In the genomic region with DNA sequence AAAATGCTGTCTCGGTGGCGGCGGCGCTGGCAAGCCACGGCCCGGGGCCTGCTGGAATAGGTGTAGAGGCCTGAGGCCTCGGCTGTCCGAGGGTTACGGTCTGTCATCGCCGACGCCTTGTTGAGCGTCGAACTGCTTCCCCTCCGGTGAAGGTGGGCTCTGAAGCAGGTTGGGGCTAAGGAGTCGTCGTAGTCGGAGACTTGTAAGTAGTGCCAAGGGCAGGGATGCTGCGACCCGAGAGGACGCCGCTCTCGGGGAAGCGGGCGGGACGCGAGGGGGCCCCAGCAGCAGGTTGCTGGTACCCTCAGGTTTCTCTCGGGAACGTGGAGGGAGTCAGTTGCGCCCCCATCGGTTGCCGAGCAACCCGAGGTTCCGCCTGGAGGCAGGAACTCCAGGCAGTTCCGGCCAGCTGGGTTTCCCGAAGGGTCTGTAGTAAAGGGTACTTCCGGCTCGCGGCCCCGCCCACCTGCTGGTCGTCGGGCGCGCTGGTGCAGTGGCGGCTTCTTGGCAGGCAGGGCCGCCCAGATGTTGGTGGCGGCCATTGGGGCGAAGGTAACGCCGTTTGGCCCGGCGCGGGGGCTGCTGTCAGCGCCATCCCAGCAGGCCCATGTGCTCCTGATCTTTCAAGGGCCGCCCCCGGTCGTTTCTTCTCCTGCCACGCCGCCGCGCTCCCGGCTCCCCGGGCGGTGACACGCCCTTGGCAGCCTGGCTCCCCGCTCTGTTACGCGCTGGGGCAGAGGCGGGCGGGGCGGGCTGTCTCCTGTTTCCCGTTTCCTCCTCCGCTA, we compare ENCODE assay signal across 7 mouse cellular contexts. TPM values are rescaled to one million over a fixed set of nuclear protein-coding genes. Genes with fewer than 3 reads are reported as not detected.
DNase-seq lines count a peak whose midpoint lies in the region; ATAC-seq and TF ChIP-seq lines count a peak whose summit lies in the region.
"Not testable (repeated sequence)": the region's sequence is repeated elsewhere in the genome, so short reads cannot be mapped to it uniquely, and the experiment has no call there.

Rsph3b (minus strand) TSS at position 699 of the 785 bp plus-strand sequence.

- H3K36me3 ChIP-seq in embryonic facial prominence, embryonic 13.5 days; kidney, adult 2 months (ENCODE audit: control insufficient read depth, insufficient read depth, low read length); limb, embryonic 11.5 days (ENCODE audit: control insufficient read depth, insufficient read depth, low read length); midbrain, embryonic 13.5 days: not testable (repeated sequence)

- peak within 1 kb of the TSS; percentile 70 for H3K9ac ChIP-seq in embryonic facial prominence, embryonic 13.5 days
- H3K9ac ChIP-seq in limb, embryonic 11.5 days (ENCODE audit: low read length): peak within 1 kb of the TSS; percentile 45; the same call in 1 of the 2 replicates
- H3K9ac ChIP-seq in midbrain, embryonic 13.5 days (replicated peaks): peak within 1 kb of the TSS; percentile 67

- not testable (repeated sequence) for TF ChIP-seq POLR2A in kidney, adult 2 months (IDR thresholded peaks at IDR 0.05; ENCODE audit: low read depth, low read length)

- TF ChIP-seq CTCF in kidney, adult 2 months (conservative IDR thresholded peaks at IDR 0.05; ENCODE audit: insufficient read depth, insufficient read length, low read depth, low read length): not testable (repeated sequence)

- DNase-seq in adrenal gland, postnatal 25 days: peak; percentile 86
- DNase-seq in heart, adult 18-20 months: peak; percentile 87 to 90
- peak; percentile 93 for DNase-seq in kidney, adult 2 months
- DNase-seq in limb, embryonic 11.5 days (ENCODE audit: low spot score): peak; percentile 94
- DNase-seq in spleen, adult 12 weeks (ENCODE audit: low spot score): peak; percentile 64

- H3K27ac ChIP-seq in embryonic facial prominence, embryonic 13.5 days: peak within 1 kb of the TSS; percentile 80
- H3K27ac ChIP-seq in kidney, adult 2 months (ENCODE audit: insufficient read depth, low read depth, low read length): peak within 1 kb of the TSS; percentile 81
- H3K27ac ChIP-seq in limb, embryonic 11.5 days (replicated peaks; ENCODE audit: low read depth, low read length): 0 out of 2 replicates have a peak within 1 kb of the TSS, but pooled peaks have one; percentile 52
- H3K27ac ChIP-seq in midbrain, embryonic 13.5 days: peak within 1 kb of the TSS; percentile 83

- ATAC-seq in embryonic facial prominence, embryonic 13.5 days (ENCODE audit: insufficient number of reproducible peaks, insufficient read depth, low FRiP score, low TSS enrichment, low read depth): peak; percentile 91
- peak; percentile 97 for ATAC-seq in limb, embryonic 11.5 days (ENCODE audit: insufficient number of reproducible peaks, low FRiP score, low TSS enrichment, low read depth)
- peak; percentile 98 for ATAC-seq in midbrain, embryonic 13.5 days

- H3K27me3 ChIP-seq in embryonic facial prominence, embryonic 13.5 days; kidney, adult 2 months (replicated peaks; ENCODE audit: control insufficient read depth, insufficient read depth, low read length); limb, embryonic 11.5 days (ENCODE audit: control insufficient read depth, insufficient read depth, low read length); midbrain, embryonic 13.5 days: not testable (repeated sequence)

- under 1% methylated on average over 71 of the region's 73 CpGs for WGBS in embryonic facial prominence, embryonic 13.5 days
- under 1% methylated on average over 73 of the region's 73 CpGs for WGBS in kidney, adult 2 months
- WGBS in limb, embryonic 11.5 days: under 1% methylated on average over 63 of the region's 73 CpGs
- WGBS in midbrain, embryonic 13.5 days: under 1% methylated on average over 73 of the region's 73 CpGs

- peak within 1 kb of the TSS; percentile 65 for H3K4me2 ChIP-seq in embryonic facial prominence, embryonic 13.5 days
- H3K4me2 ChIP-seq in limb, embryonic 11.5 days (ENCODE audit: low read depth, severe bottlenecking): peak within 1 kb of the TSS; percentile 50
- peak within 1 kb of the TSS; percentile 64 for H3K4me2 ChIP-seq in midbrain, embryonic 13.5 days (replicated peaks)

- H3K9me3 ChIP-seq in embryonic facial prominence, embryonic 13.5 days; limb, embryonic 11.5 days (ENCODE audit: control insufficient read depth, low read length); midbrain, embryonic 13.5 days: not testable (repeated sequence)

- H3K4me1 ChIP-seq in embryonic facial prominence, embryonic 13.5 days; kidney, adult 2 months (ENCODE audit: control insufficient read depth, insufficient read depth, low read length); limb, embryonic 11.5 days (ENCODE audit: control insufficient read depth, insufficient read depth, low read length); midbrain, embryonic 13.5 days (replicated peaks): not testable (repeated sequence)

- peak within 1 kb of the TSS; percentile 55 for H3K4me3 ChIP-seq in embryonic facial prominence, embryonic 13.5 days
- peak within 1 kb of the TSS; percentile 94 for H3K4me3 ChIP-seq in kidney, adult 2 months (ENCODE audit: insufficient read depth, low read depth, low read length)
- H3K4me3 ChIP-seq in limb, embryonic 11.5 days (ENCODE audit: low read depth, low read length): peak within 1 kb of the TSS; percentile 41
- H3K4me3 ChIP-seq in midbrain, embryonic 13.5 days (replicated peaks): peak within 1 kb of the TSS; percentile 54

RNA-seq across cellular contexts. Expression of gene Rsph3b, which starts in this region (rescaled TPM):
- 45.2 and 47.3 TPM in 2 replicates for total RNA-seq in adrenal gland, postnatal 25 days (2021)
- 35.2 and 42.7 TPM in 2 replicates for polyA plus RNA-seq in embryonic facial prominence, embryonic 13.5 days (2015; fragmentation: Nextera tagmentation; extraction: Ambion mirVana)
- total RNA-seq in heart, adult 18-20 months (2021): 10 to 100 TPM; 58.5 to 59.3 TPM
- polyA plus RNA-seq in kidney, adult 2 months (2012; rRNA removed): 37.9 and 42.7 TPM in 2 replicates
- polyA plus RNA-seq in limb, embryonic 11.5 days (2014; fragmentation: Nextera tagmentation; extraction: Ambion mirVana): 38.6 and 41.9 TPM in 2 replicates
- 49.4 and 53.0 TPM in 2 replicates for polyA plus RNA-seq in midbrain, embryonic 13.5 days (2015; fragmentation: Nextera tagmentation; extraction: Ambion mirVana)

Comparison
In these comparisons a context has a peak if more than half of its experiments do, and no peak if none do; other contexts are left out.
1. Peak in every context shown above with its lines: DNase-seq, ATAC-seq, H3K4me3 ChIP-seq and H3K27ac ChIP-seq.
2. H3K4me3 ChIP-seq: peak in every context shown above with its lines; median percentile 94 in kidney, adult 2 months; 55 in embryonic facial prominence, embryonic 13.5 days; 54 in midbrain, embryonic 13.5 days; 41 in limb, embryonic 11.5 days.